In genomic region chr14:17659031-17659430, GRCm38 (mm10) we compare ENCODE assay signal across 8 mouse cellular contexts. TPM values are rescaled to one million over a fixed set of nuclear protein-coding genes. Genes with fewer than 3 reads are reported as not detected.
A peak's percentile ranks its signal among the peaks of the same experiment; 100 is the strongest.
DNase-seq lines count a peak whose midpoint lies in the region; ATAC-seq and TF ChIP-seq lines count a peak whose summit lies in the region.

No protein-coding gene starts in this region.

- TF ChIP-seq POLR2A in spleen, adult 2 months (IDR thresholded peaks at IDR 0.05; ENCODE audit: low read depth, low read length): no peak

- H3K27me3 ChIP-seq in spleen, adult 2 months (ENCODE audit: control insufficient read depth, insufficient read depth, low read length): peaks cover 8% of the 10 kb centered on the region
- peaks cover 13% of the 10 kb centered on the region for H3K27me3 ChIP-seq in heart, embryonic 12.5 days (replicated peaks)
- H3K27me3 ChIP-seq in kidney, embryonic 16.5 days (ENCODE audit: insufficient read depth, low read length): peaks cover 18% of the 10 kb centered on the region
- peaks cover 18% of the 10 kb centered on the region for H3K27me3 ChIP-seq in limb, embryonic 15.5 days
- peaks cover 3% of the 10 kb centered on the region; the same call in 1 of the 2 replicates for H3K27me3 ChIP-seq in midbrain, embryonic 16.5 days (ENCODE audit: control insufficient read depth, insufficient read depth, low read depth, low read length)
- H3K27me3 ChIP-seq in splenic B cell, adult 2 months (ENCODE audit: control insufficient read depth, insufficient read depth, low read length, poor library complexity, severe bottlenecking): no peaks in the 10 kb centered on the region; the same call in 1 of the 2 replicates

- H3K36me3 ChIP-seq in spleen, adult 2 months (ENCODE audit: control insufficient read depth, insufficient read depth, low read length): no peaks in the 10 kb centered on the region
- no peaks in the 10 kb centered on the region for H3K36me3 ChIP-seq in heart, embryonic 12.5 days
- H3K36me3 ChIP-seq in kidney, embryonic 16.5 days (ENCODE audit: insufficient read depth, low read length): no peaks in the 10 kb centered on the region
- no peaks in the 10 kb centered on the region for H3K36me3 ChIP-seq in limb, embryonic 15.5 days
- H3K36me3 ChIP-seq in midbrain, embryonic 16.5 days (ENCODE audit: control insufficient read depth, insufficient read depth, low read length): no peaks in the 10 kb centered on the region
- H3K36me3 ChIP-seq in splenic B cell, adult 2 months (ENCODE audit: control insufficient read depth, insufficient read depth, low read length, poor library complexity, severe bottlenecking): no peaks in the 10 kb centered on the region

- no peak overlapping the region for H3K27ac ChIP-seq in spleen, adult 2 months (ENCODE audit: insufficient read depth, low read length)
- no peak overlapping the region for H3K27ac ChIP-seq in heart, embryonic 12.5 days (ENCODE audit: poor library complexity, severe bottlenecking)
- H3K27ac ChIP-seq in kidney, embryonic 16.5 days (ENCODE audit: low read length): no peak overlapping the region
- H3K27ac ChIP-seq in limb, embryonic 15.5 days: 0 out of 2 replicates have a peak overlapping the region, but pooled peaks have one; percentile 22
- H3K27ac ChIP-seq in midbrain, embryonic 16.5 days (ENCODE audit: low read length): no peak overlapping the region

- peak overlapping the region; percentile 60; the same call in 1 of the 2 replicates for H3K9ac ChIP-seq in heart, embryonic 12.5 days
- no peak overlapping the region for H3K9ac ChIP-seq in kidney, embryonic 16.5 days (replicated peaks; ENCODE audit: low read length)
- no peak overlapping the region for H3K9ac ChIP-seq in limb, embryonic 15.5 days
- no peak overlapping the region for H3K9ac ChIP-seq in midbrain, embryonic 16.5 days (ENCODE audit: low read depth, low read length)

- H3K4me2 ChIP-seq in heart, embryonic 12.5 days: peak overlapping the region; percentile 100
- H3K4me2 ChIP-seq in kidney, embryonic 16.5 days (replicated peaks; ENCODE audit: low read depth, low read length): peak overlapping the region; percentile 85
- peak overlapping the region; percentile 98 for H3K4me2 ChIP-seq in limb, embryonic 15.5 days
- H3K4me2 ChIP-seq in midbrain, embryonic 16.5 days (ENCODE audit: low read length): peak overlapping the region; percentile 89

- H3K9me3 ChIP-seq in heart, embryonic 12.5 days (replicated peaks): no peaks in the 10 kb centered on the region
- H3K9me3 ChIP-seq in kidney, embryonic 16.5 days (ENCODE audit: low read length): no peaks in the 10 kb centered on the region
- H3K9me3 ChIP-seq in limb, embryonic 15.5 days: no peaks in the 10 kb centered on the region
- no peaks in the 10 kb centered on the region for H3K9me3 ChIP-seq in midbrain, embryonic 16.5 days (replicated peaks; ENCODE audit: control insufficient read depth, low read length, poor library complexity, severe bottlenecking)

- DNase-seq in spleen, adult 2 months (ENCODE audit: low read depth in 1 of 2, low spot score in 2 of 2): peak; percentile 35 to 42
- no peak for DNase-seq in spleen, adult 12 weeks (ENCODE audit: low spot score)
- peak; percentile 76 for DNase-seq in fat pad, adult 2 months (ENCODE audit: extremely low read depth, low read depth, low spot score)
- DNase-seq in splenic B cell, adult 2 months (ENCODE audit: low read depth, low spot score): peak; percentile 60

- TF ChIP-seq CTCF in spleen, adult 2 months (IDR thresholded peaks at IDR 0.05; ENCODE audit: extremely low read depth, insufficient read depth, insufficient read length, insufficient replicate concordance): peak; percentile 13; the same call in 1 of the 2 replicates

- peak overlapping the region; percentile 50; the same call in 1 of the 2 replicates for H3K4me3 ChIP-seq in spleen, adult 2 months (ENCODE audit: extremely low read depth, insufficient read depth, insufficient read length)
- peak overlapping the region; percentile 71 for H3K4me3 ChIP-seq in heart, embryonic 12.5 days
- H3K4me3 ChIP-seq in kidney, embryonic 16.5 days (ENCODE audit: low read length): peak overlapping the region; percentile 69
- H3K4me3 ChIP-seq in limb, embryonic 15.5 days: peak overlapping the region; percentile 66
- peak overlapping the region; percentile 10 for H3K4me3 ChIP-seq in midbrain, embryonic 16.5 days (ENCODE audit: low read depth, low read length)

- H3K4me1 ChIP-seq in spleen, adult 2 months (ENCODE audit: control insufficient read depth, insufficient read depth, insufficient read length): peaks cover 8% of the 10 kb centered on the region
- H3K4me1 ChIP-seq in heart, embryonic 12.5 days (replicated peaks): 0 out of 2 replicates have a peak, but pooled peaks cover 4% of the 10 kb centered on the region
- peaks cover 8% of the 10 kb centered on the region for H3K4me1 ChIP-seq in kidney, embryonic 16.5 days (ENCODE audit: insufficient read depth, low read length)
- peaks cover 17% of the 10 kb centered on the region for H3K4me1 ChIP-seq in limb, embryonic 15.5 days
- H3K4me1 ChIP-seq in midbrain, embryonic 16.5 days (ENCODE audit: control insufficient read depth, insufficient read depth, low read length): peaks cover 12% of the 10 kb centered on the region

- WGBS in spleen, adult 2 months: under 1% methylated on average over 9 of the region's 10 CpGs
- 0% methylated on average over 9 of the region's 10 CpGs for WGBS in heart, embryonic 12.5 days
- WGBS in kidney, embryonic 16.5 days: 0% methylated on average over 9 of the region's 10 CpGs
- 0% methylated on average over 9 of the region's 10 CpGs for WGBS in limb, embryonic 15.5 days
- under 1% methylated on average over 9 of the region's 10 CpGs for WGBS in midbrain, embryonic 16.5 days

- peak; percentile 52; the same call in 1 of the 2 replicates for ATAC-seq in heart, embryonic 12.5 days (ENCODE audit: insufficient number of reproducible peaks, low FRiP score)
- peak; percentile 69 for ATAC-seq in kidney, embryonic 16.5 days (ENCODE audit: low FRiP score, low TSS enrichment)
- peak; percentile 53; the same call in 1 of the 2 replicates for ATAC-seq in limb, embryonic 15.5 days (ENCODE audit: insufficient number of reproducible peaks, low FRiP score, low TSS enrichment, low read depth)
- peak; percentile 39; the same call in 1 of the 2 replicates for ATAC-seq in midbrain, embryonic 16.5 days

RNA-seq across cellular contexts. Expression of gene Thrb, which starts 1.0 kb away (rescaled TPM):
- 0.56 and 0.65 TPM in 2 replicates for polyA plus RNA-seq in spleen, adult 2 months (2012; rRNA removed)
- 0.64 and 0.96 TPM in 2 replicates for polyA plus RNA-seq in heart, embryonic 12.5 days (2016; fragmentation: Nextera tagmentation; extraction: Ambion mirVana)
- 2.1 and 3.3 TPM in 2 replicates for polyA plus RNA-seq in kidney, embryonic 16.5 days (2015; fragmentation: Nextera tagmentation; extraction: Ambion mirVana)
- polyA plus RNA-seq in limb, embryonic 15.5 days (2015; fragmentation: Nextera tagmentation; extraction: Ambion mirVana): 4.0 and 5.1 TPM in 2 replicates
- 1.9 and 2.9 TPM in 2 replicates for polyA plus RNA-seq in midbrain, embryonic 16.5 days (2015; fragmentation: Nextera tagmentation; extraction: Ambion mirVana)

Comparison
In these comparisons a context has a peak if more than half of its experiments do, and no peak if none do; other contexts are left out.
1. H3K4me3 ChIP-seq: peak in every context shown above with its lines; median percentile 71 in heart, embryonic 12.5 days; 69 in kidney, embryonic 16.5 days; 66 in limb, embryonic 15.5 days; 50 in spleen, adult 2 months; 10 in midbrain, embryonic 16.5 days.